Mouse (Mus musculus) gastrocnemius, adult 8-10 months (tissue): ENCODE measurements around the gene Tada1. TPM values are rescaled to one million over a fixed set of nuclear protein-coding genes. Genes with fewer than 3 reads are reported as not detected.

ENCODE experiments used
- total RNA-seq, 4 experiments: library from RNA; stranded (reverse); gene quantifications; 2 replicates each; pipeline ENCODE4 v1.2.4; 2022

Tada1 gene
- total RNA-seq, 4 experiments from 2014 or later: 3.7 to 5.9 (median 4.7) TPM

Other genes starting within 250 kb of the Tada1 start
- not detected for gene Gpa33, start 248.9 kb upstream of the Tada1 start, total RNA-seq
- gene Mael, start 140.3 kb upstream of the Tada1 start, total RNA-seq: not detected
- gene Ildr2, start 125.0 kb upstream of the Tada1 start, total RNA-seq: 1 to 10 TPM; 1.3 to 2.0 (median 1.5) TPM
- gene Pogk, start 30.8 kb downstream of the Tada1 start, total RNA-seq: 10 to 100 TPM in 3 of 4 experiments, 1 to 10 TPM in 1; 7.7 to 12.4 (median 10.8) TPM
- gene Gm4846, start 118.5 kb downstream of the Tada1 start, total RNA-seq: not detected